Mouse (Mus musculus) adrenal gland, adult 18-20 months (tissue): ENCODE measurements around the gene Dffb. TPM values are rescaled to one million over a fixed set of nuclear protein-coding genes. Genes with fewer than 3 reads are reported as not detected.

Experiments
- DNase-seq, 2 experiments: peaks; one replicate each; pipeline ENCODE4 v3.0.0; 2021 to 2022; ENCODE audit warnings: low spot score in 2 of 2
- long read RNA-seq, 2 experiments: library from polyadenylated mRNA; stranded (forward); transcript quantifications; one replicate each; pipeline ENCODE4 v2.0.0; 2021
- total RNA-seq, 2 experiments: library from RNA; stranded (reverse); gene quantifications; 1 replicate in 1 of 2; 2 replicates in 1 of 2; pipeline ENCODE4 v1.2.3; 2021

Gene Dffb
- 1 to 10 TPM; 2.8 to 3.2 TPM for total RNA-seq
- long read RNA-seq, experiment 1, partial matches to known transcripts = 0 of 3 reads
- long read RNA-seq, experiment 1, other reads (novel, unspliced or antisense) = 2 of 3 reads
- long read RNA-seq, experiment 2 = 0 reads

- peak; percentile 95 to 96 for DNase-seq
Measured at GRCm38 (mm10) chr4:153974431-153975291, at the start of gene Dffb, which contains the start of gene Cep104. Gene Dffb, minus strand, starts transcription at chr4:153975126. Gene Cep104, plus strand, starts transcription at chr4:153975194.

- no peak for DNase-seq
Measured at GRCm38 (mm10) chr4:154023754-154024601, 49.1 kb upstream of the Dffb start.

DNA sequence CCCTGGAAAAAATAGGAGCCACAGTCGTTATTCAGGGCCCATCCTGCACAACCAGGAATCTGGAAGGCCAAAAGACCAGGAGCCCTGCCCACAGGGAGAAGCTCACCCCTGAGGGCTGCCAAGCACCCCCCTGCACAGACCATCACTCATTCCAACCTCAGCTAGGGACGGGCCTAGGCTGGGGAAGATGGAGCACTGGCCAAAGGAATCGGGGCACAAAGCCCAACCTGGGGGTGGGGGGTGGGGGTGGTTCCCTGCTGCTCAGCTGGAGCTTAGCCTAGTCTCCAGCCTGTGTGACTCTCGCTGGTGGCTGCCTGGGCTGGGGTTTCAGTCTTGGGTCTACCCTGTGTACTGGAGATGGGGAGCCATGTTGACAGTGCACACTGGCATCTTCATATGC, 47.9 kb upstream of the Dffb start:
- DNase-seq = no peak

- no peak for DNase-seq
Measured at GRCm38 (mm10) chr4:154022407-154022806, 47.5 kb upstream of the Dffb start.

GRCm38 (mm10) chr4:154021432-154021831, 46.5 kb upstream of the Dffb start:
- DNase-seq = no peak

DNA sequence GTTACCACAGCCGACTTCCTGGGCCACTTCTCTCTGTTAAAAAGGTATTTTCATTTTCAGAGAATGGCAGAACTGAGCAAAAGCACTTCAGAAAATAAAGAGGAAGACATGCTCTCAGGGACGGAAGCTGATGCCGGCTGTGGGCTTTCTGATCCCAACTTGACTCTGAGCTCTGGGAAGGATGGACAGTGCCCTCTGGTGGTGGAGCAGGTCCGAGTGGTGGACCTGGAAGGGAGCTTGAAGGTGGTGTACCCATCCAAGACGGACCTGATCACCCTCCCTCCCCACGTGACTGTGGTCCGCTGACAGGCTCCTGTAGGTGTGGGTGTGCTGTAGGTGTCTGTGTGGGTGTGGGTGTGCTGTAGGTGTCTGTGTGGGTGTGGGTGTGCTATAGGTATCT, 44.6 kb upstream of the Dffb start:
- DNase-seq = peak; percentile 41 to 49

- DNase-seq = no peak
Measured at GRCm38 (mm10) chr4:154015476-154015875, 40.5 kb upstream of the Dffb start.

DNA sequence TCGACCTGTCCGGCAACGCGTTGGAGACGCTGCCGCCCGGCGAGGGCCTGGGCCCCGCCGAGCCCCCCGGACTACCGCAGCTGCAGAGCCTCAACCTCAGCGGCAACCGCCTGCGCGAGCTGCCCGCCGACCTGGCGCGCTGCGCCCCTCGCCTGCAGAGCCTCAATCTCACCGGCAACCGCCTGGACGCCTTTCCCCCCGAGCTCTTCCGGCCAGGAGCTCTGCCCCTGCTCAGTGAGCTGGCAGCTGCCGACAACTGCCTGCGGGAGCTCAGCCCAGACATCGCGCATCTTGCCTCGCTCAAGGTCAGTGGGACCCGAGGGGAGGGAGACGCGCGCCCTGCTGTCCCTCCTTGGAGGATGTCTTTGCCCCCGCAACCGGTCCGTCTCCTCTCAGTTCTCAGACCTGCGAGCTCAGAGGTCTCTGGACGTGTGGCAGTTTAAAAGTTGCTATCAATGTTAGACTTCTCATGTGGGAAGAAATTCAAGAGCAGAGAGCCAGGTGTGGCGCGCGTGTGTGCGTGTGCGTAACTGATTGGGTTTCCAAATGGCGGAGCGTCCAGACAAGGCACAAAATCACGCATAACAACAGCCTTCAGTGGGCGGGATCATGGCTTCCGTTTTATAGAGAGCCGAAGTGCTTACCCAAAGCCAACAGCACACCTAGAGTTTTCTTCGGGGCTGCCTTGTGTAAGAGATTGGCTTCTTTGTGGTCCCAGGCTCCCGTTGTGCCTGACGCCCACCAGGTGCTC, 37.4 kb upstream of the Dffb start:
- peak in 1 of 2 experiments; percentile 15 for DNase-seq

- peak; percentile 73 to 77 for DNase-seq
Measured at GRCm38 (mm10) chr4:154011646-154012089, 36.7 kb upstream of the Dffb start, which contains the start of gene Lrrc47. Gene Lrrc47, plus strand, starts transcription at chr4:154011731.

- no peak for DNase-seq
Measured at GRCm38 (mm10) chr4:154010907-154011645, 36.1 kb upstream of the Dffb start.

- DNase-seq = no peak
Measured at GRCm38 (mm10) chr4:154007759-154008158, 32.8 kb upstream of the Dffb start.

DNA sequence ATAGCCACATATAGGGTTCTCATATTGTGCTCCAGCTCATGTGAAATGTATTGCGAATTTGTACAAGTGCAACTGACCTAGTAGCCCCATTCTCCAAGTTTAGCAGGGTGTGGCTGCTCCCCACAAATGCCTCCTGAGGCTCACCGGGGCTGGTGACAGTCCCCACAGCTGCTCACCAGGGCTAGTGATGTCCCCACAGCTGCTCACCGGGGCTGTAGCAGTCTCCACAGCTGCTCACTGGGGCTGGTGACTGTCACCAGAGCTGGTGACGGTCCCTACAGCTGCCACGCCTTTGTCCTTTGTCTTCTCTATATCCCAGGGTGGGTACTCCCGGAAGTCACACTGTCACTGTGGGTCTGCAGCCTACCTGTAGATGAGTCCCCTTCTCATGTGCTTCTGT, 31.3 kb upstream of the Dffb start:
- no peak for DNase-seq

DNA sequence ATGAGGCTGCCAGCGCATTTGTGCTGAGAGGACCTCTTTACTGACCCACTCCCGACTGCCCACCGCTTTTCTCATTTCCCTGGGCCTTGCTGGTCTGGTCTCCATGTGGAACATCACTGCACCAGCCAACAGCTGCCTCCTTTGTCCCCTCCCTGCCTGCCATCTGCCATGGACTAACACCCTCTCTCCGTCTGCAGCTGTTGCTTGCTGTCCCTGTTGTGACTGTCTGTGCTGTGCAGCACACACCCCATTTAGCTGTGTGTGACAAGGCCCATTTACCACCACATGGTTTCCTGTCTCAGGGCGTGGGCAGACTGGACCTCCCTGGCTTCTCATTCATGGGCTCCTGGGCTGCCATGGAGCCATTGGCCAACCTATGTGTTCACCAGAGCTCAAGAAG, 30.6 kb upstream of the Dffb start:
- DNase-seq = no peak

- no peak for DNase-seq
Measured at GRCm38 (mm10) chr4:153993505-153993904, 18.6 kb upstream of the Dffb start.

DNA sequence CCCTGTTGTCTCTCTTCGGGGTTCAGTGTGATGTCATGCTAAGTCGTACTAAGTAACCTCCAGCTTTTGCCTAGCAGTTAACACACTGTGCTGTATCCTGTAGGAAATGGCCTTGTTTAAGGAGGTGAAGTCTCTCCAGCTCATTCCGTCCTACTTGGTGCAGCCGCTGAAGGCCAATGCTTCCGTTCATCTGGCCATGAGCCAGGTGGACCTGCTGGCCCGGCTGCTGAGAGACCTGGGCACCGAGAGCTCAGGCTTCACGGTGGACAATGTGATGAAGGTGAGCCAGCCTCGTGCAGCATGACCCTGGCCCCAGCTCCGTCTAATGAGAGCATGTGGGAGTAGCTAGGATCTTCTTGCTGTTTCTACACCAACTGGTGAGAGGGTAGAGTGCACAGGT, 17.8 kb upstream of the Dffb start:
- DNase-seq = no peak

GRCm38 (mm10) chr4:153980470-153980869, 5.5 kb upstream of the Dffb start:
- no peak for DNase-seq

DNA sequence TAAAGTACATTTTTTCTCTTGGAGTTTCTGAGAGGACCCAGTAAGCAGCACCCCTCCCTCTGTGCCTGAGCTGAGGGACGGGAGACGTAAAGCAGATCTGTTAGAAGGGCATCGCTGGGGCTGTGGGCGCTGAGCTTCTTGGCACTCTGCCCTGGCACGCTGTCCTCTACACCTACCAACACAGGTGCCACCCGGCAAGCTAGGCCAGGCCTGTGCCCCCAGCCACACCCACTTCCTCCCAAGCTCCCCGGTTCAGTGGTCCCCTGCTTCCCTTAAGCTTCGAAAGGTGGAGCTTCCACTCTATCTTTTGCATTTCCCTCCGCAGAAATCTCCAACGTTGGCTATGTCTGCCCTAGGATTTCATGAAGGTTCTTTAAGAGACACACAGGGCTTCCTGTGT, 4.3 kb upstream of the Dffb start:
- DNase-seq = no peak

- no peak for DNase-seq
Measured at GRCm38 (mm10) chr4:153975768-153976167, 842 bp upstream of the Dffb start.

DNA sequence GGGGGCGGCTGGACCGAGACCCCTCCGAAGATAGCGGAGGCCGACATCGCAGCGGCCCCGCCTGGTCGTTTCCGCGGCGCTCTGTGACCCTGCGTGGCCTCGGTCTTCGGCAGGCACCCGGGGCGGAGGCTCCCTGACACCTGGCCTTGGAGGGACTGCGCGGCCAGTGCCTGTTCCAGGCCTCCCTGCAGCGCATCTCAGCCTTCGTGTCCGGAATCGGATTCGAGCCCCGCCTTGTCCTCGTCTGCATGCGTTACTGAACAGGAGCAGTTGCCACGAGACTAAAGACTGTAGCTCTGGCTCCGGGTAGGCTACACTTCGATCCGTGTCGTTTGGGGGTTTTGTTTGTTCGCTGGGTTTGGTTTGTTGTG, 351 bp upstream of the Dffb start:
- no peak for DNase-seq

- DNase-seq = no peak
Measured at GRCm38 (mm10) chr4:153968063-153968462, 6.9 kb downstream of the Dffb start.
